Mouse (Mus musculus): Measurements from ENCODE around the gene Gpr21.

DNA sequence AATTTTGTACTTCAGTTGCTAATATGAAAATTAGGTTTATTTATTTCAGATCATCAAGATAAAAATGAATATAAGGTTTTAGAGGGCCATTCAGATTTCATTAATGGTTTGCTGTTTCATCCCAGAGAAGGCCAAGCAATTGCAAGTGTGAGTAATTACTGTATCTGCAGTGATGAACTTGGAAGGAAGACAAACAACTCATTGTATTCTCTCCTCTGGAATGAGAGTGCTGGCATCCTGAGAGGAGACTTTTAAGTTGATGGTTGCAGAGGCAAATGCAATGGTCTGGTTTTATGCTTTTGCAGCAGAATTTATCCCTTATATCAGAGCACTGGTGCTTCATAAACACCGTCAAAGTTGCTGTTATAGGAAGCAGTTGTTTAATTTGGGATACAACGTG, 27.2 kb upstream of the Gpr21 start:
- TF ChIP-seq EP300 (IDR thresholded peaks at IDR 0.05; ENCODE audit: low read depth), result no peak
- TF ChIP-seq CTCF (IDR thresholded peaks at IDR 0.05; ENCODE audit: low read depth), result no peak
